In genomic region chr12:86983470-86984193, GRCm38 (mm10) we compare ENCODE assay signal across 9 mouse cellular contexts. TPM values are rescaled to one million over a fixed set of nuclear protein-coding genes. Genes with fewer than 3 reads are reported as not detected.
DNase-seq lines count a peak whose midpoint lies in the region; ATAC-seq and TF ChIP-seq lines count a peak whose summit lies in the region.
"Had no signal": no experiment of that assay in that cellular context is flagged by ENCODE, and none has a peak within 500 bp of the region (broad histone marks: within the 10 kb centered on the region; RNA-seq: fewer than 3 reads in every experiment).

No protein-coding gene starts in this region.

- no peak overlapping the region for H3K4me2 ChIP-seq in liver, postnatal 0 days (ENCODE audit: low read depth, low read length)
- peak overlapping the region; percentile 41 for H3K4me2 ChIP-seq in neural tube, embryonic 14.5 days (ENCODE audit: low read depth, low read length)

- no peak for TF ChIP-seq EP300 in liver, postnatal 0 days (IDR thresholded peaks at IDR 0.05; ENCODE audit: low read depth)

- TF ChIP-seq CTCF in left cerebral cortex, adult 2 months (IDR thresholded peaks at IDR 0.05) = no peak
- TF ChIP-seq CTCF in liver, postnatal 0 days (IDR thresholded peaks at IDR 0.05; ENCODE audit: low read depth) = no peak

- DNase-seq in left cerebral cortex, adult 2 months (ENCODE audit: extremely low spot score in 1 of 2, low spot score in 2 of 2) = peak; percentile 56 to 60
- no peak for DNase-seq in left cerebral cortex, adult 11 months (ENCODE audit: low spot score)
- DNase-seq in embryonic facial prominence, embryonic 10.5 days (ENCODE audit: low spot score) = peak; percentile 89
- DNase-seq in heart, embryonic 10.5 days (ENCODE audit: low spot score) = peak; percentile 86
- DNase-seq in kidney, adult 9 months = peak; percentile 49
- peak; percentile 70 for DNase-seq in liver, postnatal 0 days

- no peak for ATAC-seq in liver, postnatal 0 days
- peak; percentile 73; the same call in 1 of the 2 replicates for ATAC-seq in neural tube, embryonic 14.5 days (ENCODE audit: low read depth)
- ATAC-seq in erythroblast, adult 5-6 weeks (replicated peaks; ENCODE audit: low FRiP score, poor library complexity, severe bottlenecking) = no peak

- intact Hi-C loops in left cerebral cortex, adult 2 months (cut with DNase I) = no loop called here

- H3K27me3 ChIP-seq in embryonic facial prominence, embryonic 10.5 days (replicated peaks; ENCODE audit: low read depth, poor library complexity, severe bottlenecking) = peaks cover 88% of the 10 kb centered on the region
- H3K27me3 ChIP-seq in heart, embryonic 10.5 days (ENCODE audit: insufficient read depth, poor library complexity, severe bottlenecking) = peaks cover 97% of the 10 kb centered on the region
- H3K27me3 ChIP-seq in liver, postnatal 0 days (ENCODE audit: insufficient read depth, low read length) = peaks cover 34% of the 10 kb centered on the region
- H3K27me3 ChIP-seq in neural tube, embryonic 14.5 days (ENCODE audit: control insufficient read depth, insufficient read depth, low read length) = peaks cover 33% of the 10 kb centered on the region

- H3K9me3 ChIP-seq in embryonic facial prominence, embryonic 10.5 days = no peaks in the 10 kb centered on the region
- no peaks in the 10 kb centered on the region for H3K9me3 ChIP-seq in heart, embryonic 10.5 days
- H3K9me3 ChIP-seq in liver, postnatal 0 days (ENCODE audit: low read length) = no peaks in the 10 kb centered on the region
- no peaks in the 10 kb centered on the region for H3K9me3 ChIP-seq in neural tube, embryonic 14.5 days (ENCODE audit: control insufficient read depth, low read length)

- peak overlapping the region; percentile 48; the same call in 1 of the 2 replicates for H3K27ac ChIP-seq in left cerebral cortex, adult 2 months
- H3K27ac ChIP-seq in embryonic facial prominence, embryonic 10.5 days (replicated peaks) = no peak overlapping the region
- H3K27ac ChIP-seq in heart, embryonic 10.5 days = no peak overlapping the region
- no peak overlapping the region for H3K27ac ChIP-seq in liver, postnatal 0 days (ENCODE audit: low read depth)
- no peak overlapping the region for H3K27ac ChIP-seq in neural tube, embryonic 14.5 days (ENCODE audit: low read depth, low read length)

- WGBS in embryonic facial prominence, embryonic 10.5 days = 3% methylated on average over 28 of the region's 28 CpGs
- 3% methylated on average over 28 of the region's 28 CpGs for WGBS in heart, embryonic 10.5 days
- 4% methylated on average over 26 of the region's 28 CpGs for WGBS in liver, postnatal 0 days (ENCODE audit: insufficient replicate concordance)
- WGBS in neural tube, embryonic 14.5 days = 3% methylated on average over 28 of the region's 28 CpGs

- H3K9ac ChIP-seq in liver, postnatal 0 days (replicated peaks) = no peak overlapping the region
- H3K9ac ChIP-seq in neural tube, embryonic 14.5 days (replicated peaks; ENCODE audit: low read depth, low read length) = no peak overlapping the region

- H3K4me3 ChIP-seq in left cerebral cortex, adult 2 months = no peak overlapping the region
- peak overlapping the region; percentile 37 for H3K4me3 ChIP-seq in embryonic facial prominence, embryonic 10.5 days
- H3K4me3 ChIP-seq in heart, embryonic 10.5 days = peak overlapping the region; percentile 19; the same call in 1 of the 2 replicates
- H3K4me3 ChIP-seq in liver, postnatal 0 days (ENCODE audit: low read depth, low read length) = no peak overlapping the region
- no peak overlapping the region for H3K4me3 ChIP-seq in neural tube, embryonic 14.5 days (ENCODE audit: low read depth, low read length)

- no peaks in the 10 kb centered on the region for H3K36me3 ChIP-seq in embryonic facial prominence, embryonic 10.5 days (replicated peaks)
- no peaks in the 10 kb centered on the region for H3K36me3 ChIP-seq in heart, embryonic 10.5 days
- H3K36me3 ChIP-seq in liver, postnatal 0 days (replicated peaks; ENCODE audit: insufficient read depth, low read length) = no peaks in the 10 kb centered on the region
- H3K36me3 ChIP-seq in neural tube, embryonic 14.5 days (ENCODE audit: control insufficient read depth, insufficient read depth, low read length) = no peaks in the 10 kb centered on the region

- H3K4me1 ChIP-seq in embryonic facial prominence, embryonic 10.5 days = peaks cover 10% of the 10 kb centered on the region
- peaks cover 11% of the 10 kb centered on the region; the same call in 1 of the 2 replicates for H3K4me1 ChIP-seq in heart, embryonic 10.5 days
- no peaks in the 10 kb centered on the region for H3K4me1 ChIP-seq in liver, postnatal 0 days (ENCODE audit: insufficient read depth)
- peaks cover 11% of the 10 kb centered on the region for H3K4me1 ChIP-seq in neural tube, embryonic 14.5 days (ENCODE audit: control insufficient read depth, insufficient read depth, low read length)

RNA-seq across cellular contexts. Expression of gene Zdhhc22, which starts 6.6 kb away (rescaled TPM):
- 10 to 100 TPM; 59.1 to 61.3 TPM for total RNA-seq in left cerebral cortex, adult 2 months (2021)
- polyA plus RNA-seq in embryonic facial prominence, embryonic 10.5 days (2016; fragmentation: Nextera tagmentation; extraction: Ambion mirVana) = 0.05 and 0.06 TPM in 2 replicates
- polyA plus RNA-seq in heart, embryonic 10.5 days (2016; fragmentation: Nextera tagmentation; extraction: Ambion mirVana) = not detected in 2 replicates
- not detected in 2 replicates for polyA plus RNA-seq in liver, postnatal 0 days (2015; fragmentation: Nextera tagmentation; extraction: Ambion mirVana)
- polyA plus RNA-seq in neural tube, embryonic 14.5 days (2014; fragmentation: Nextera tagmentation; extraction: Ambion mirVana) = 10.3 and 20.5 TPM in 2 replicates
- total RNA-seq in erythroblast, adult 5-6 weeks (2015; ENCODE audit: low replicate concordance) = not detected in 2 replicates
- 0.43 TPM in 1 of 2 replicates, not detected in the other for total RNA-seq in erythroblast, adult 5-6 weeks (2017; ENCODE audit: low replicate concordance)
- polyA plus RNA-seq: large intestine, adult 2 months had no signal

RNA-seq across cellular contexts. Expression of gene Cipc, which starts 36.8 kb away (rescaled TPM):
- total RNA-seq in left cerebral cortex, adult 2 months (2021) = 10 to 100 TPM; 79.8 to 91.6 TPM
- 35.1 and 37.1 TPM in 2 replicates for polyA plus RNA-seq in embryonic facial prominence, embryonic 10.5 days (2016; fragmentation: Nextera tagmentation; extraction: Ambion mirVana)
- 26.7 and 33.8 TPM in 2 replicates for polyA plus RNA-seq in heart, embryonic 10.5 days (2016; fragmentation: Nextera tagmentation; extraction: Ambion mirVana)
- 4.4 and 4.7 TPM in 2 replicates for polyA plus RNA-seq in liver, postnatal 0 days (2015; fragmentation: Nextera tagmentation; extraction: Ambion mirVana)
- polyA plus RNA-seq in neural tube, embryonic 14.5 days (2014; fragmentation: Nextera tagmentation; extraction: Ambion mirVana) = 51.7 and 54.2 TPM in 2 replicates
- 4.8 and 7.1 TPM in 2 replicates for total RNA-seq in erythroblast, adult 5-6 weeks (2015; ENCODE audit: low replicate concordance)
- 5.6 and 8.2 TPM in 2 replicates for total RNA-seq in erythroblast, adult 5-6 weeks (2017; ENCODE audit: low replicate concordance)

RNA-seq across cellular contexts. Expression of gene Tmem63c, which starts 37.5 kb away (rescaled TPM):
- total RNA-seq in left cerebral cortex, adult 2 months (2021) = 10 to 100 TPM; 41.7 to 43.8 TPM
- 0.13 and 0.25 TPM in 2 replicates for polyA plus RNA-seq in embryonic facial prominence, embryonic 10.5 days (2016; fragmentation: Nextera tagmentation; extraction: Ambion mirVana)
- 0.10 TPM in 1 of 2 replicates, not detected in the other for polyA plus RNA-seq in heart, embryonic 10.5 days (2016; fragmentation: Nextera tagmentation; extraction: Ambion mirVana)
- polyA plus RNA-seq in liver, postnatal 0 days (2015; fragmentation: Nextera tagmentation; extraction: Ambion mirVana) = not detected in 2 replicates
- 10.7 and 15.8 TPM in 2 replicates for polyA plus RNA-seq in neural tube, embryonic 14.5 days (2014; fragmentation: Nextera tagmentation; extraction: Ambion mirVana)
- not detected in 2 replicates for total RNA-seq in erythroblast, adult 5-6 weeks (2015; ENCODE audit: low replicate concordance)
- total RNA-seq in erythroblast, adult 5-6 weeks (2017; ENCODE audit: low replicate concordance) = not detected in 2 replicates

Comparison
In these comparisons a context has a peak if more than half of its experiments do, and no peak if none do; other contexts are left out.
1. H3K4me3 ChIP-seq: peak in embryonic facial prominence, embryonic 10.5 days (single experiment) and heart, embryonic 10.5 days (single experiment); none in left cerebral cortex, adult 2 months (single experiment), liver, postnatal 0 days (single experiment) and neural tube, embryonic 14.5 days (single experiment).
2. RNA of gene Zdhhc22, which starts 6.6 kb away (polyA plus RNA-seq): 10.3 to 20.5 TPM in neural tube, embryonic 14.5 days; 0.05 to 0.06 TPM in embryonic facial prominence, embryonic 10.5 days, not detected in heart, embryonic 10.5 days and not detected in liver, postnatal 0 days; every median in the first group is over 10 times any median in the second.